Mouse (Mus musculus): ENCODE measurements at regions not wholly inside any gene's neighbourhood (a gene's known extent, or its start where the extent isn't known, plus 50 kb on each side); places are given as distances from the start of the nearest gene placed in this dataset.

DNA sequence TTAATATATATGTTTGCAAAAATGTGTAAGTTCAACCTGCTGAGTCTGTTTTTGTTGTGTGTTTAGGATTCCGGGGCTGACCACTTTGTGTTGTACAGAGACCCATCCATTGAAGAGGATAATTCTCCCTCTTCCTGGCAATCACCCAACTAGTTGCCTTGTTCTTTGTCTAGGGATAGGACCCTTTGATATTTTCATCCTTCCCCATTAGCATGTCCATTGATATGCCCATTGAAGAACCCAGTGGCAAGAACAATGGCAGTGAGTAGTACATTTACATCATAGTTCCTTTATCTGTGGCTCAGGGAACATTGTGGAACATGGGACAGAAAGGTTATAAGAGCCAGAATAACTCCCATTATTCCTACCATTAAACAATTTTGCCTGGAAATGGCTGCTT is 160.9 kb upstream of the Irx4 start:
- H3K27ac ChIP-seq (ENCODE audit: low read depth, low read length) = no peak overlapping the region
- TF ChIP-seq CTCF (IDR thresholded peaks at IDR 0.05; ENCODE audit: low read depth) = no peak
- no peak overlapping the region for H3K4me3 ChIP-seq (ENCODE audit: low read depth, low read length)
- no peaks in the 10 kb centered on the region for H3K4me1 ChIP-seq (replicated peaks; ENCODE audit: control insufficient read depth, insufficient read depth, low read length)
- H3K4me2 ChIP-seq (replicated peaks; ENCODE audit: low read depth) = no peak overlapping the region
- H3K27me3 ChIP-seq (replicated peaks; ENCODE audit: control insufficient read depth, insufficient read depth, low read length) = no peaks in the 10 kb centered on the region
- H3K36me3 ChIP-seq (ENCODE audit: control insufficient read depth, insufficient read depth) = no peaks in the 10 kb centered on the region
- H3K9me3 ChIP-seq (ENCODE audit: control insufficient read depth) = no peaks in the 10 kb centered on the region
- WGBS = 91% methylated on average over 1 of the region's 1 CpGs
- ATAC-seq = no peak
- H3K9ac ChIP-seq (ENCODE audit: low read depth, low read length) = no peak overlapping the region

DNA sequence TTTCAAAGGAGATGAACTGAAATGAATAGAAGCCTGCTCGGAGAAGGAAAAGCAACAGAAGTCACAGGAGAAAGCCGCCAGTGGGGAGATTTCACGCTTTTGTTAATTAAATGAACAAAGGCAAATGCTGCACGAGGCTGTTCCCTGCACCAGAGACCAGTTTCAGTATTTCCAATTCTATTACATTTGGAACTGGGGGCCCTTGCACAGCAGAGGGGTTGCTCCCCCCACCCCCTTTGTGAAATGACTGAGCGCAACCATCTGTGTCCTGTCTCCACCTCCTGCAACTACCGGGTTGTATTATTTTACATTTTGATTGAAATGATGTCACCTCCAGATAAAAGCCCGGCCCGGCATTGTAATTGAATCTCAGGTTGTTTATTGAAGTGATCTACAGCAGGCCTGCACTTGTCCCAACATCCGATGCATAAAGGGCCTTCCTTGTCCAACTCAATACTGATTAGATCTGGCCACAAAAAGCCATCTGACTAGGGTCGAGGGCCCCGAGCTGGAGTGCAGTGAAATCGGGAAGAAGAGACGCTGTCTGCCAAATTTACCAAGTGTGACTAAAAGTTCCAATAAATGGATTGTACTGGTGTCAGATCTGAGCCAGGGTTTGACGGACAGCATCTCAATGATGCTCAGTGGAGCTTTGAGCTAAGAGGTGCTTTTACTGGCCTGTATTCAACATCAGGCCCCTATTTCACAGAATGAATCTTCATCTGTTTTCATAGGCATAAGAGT is 152.9 kb upstream of the Irx4 start:
- Histone ChIP-seq H3K27me3 (replicated peaks; ENCODE audit: control insufficient read depth, insufficient read depth, low read length) (no peaks in the 10 kb centered on the region), H3K9me3 (ENCODE audit: control insufficient read depth) (no peaks in the 10 kb centered on the region), H3K27ac (ENCODE audit: low read depth, low read length) (no peak overlapping the region), H3K4me3 (ENCODE audit: low read depth, low read length) (no peak overlapping the region), H3K4me2 (replicated peaks; ENCODE audit: low read depth) (no peak overlapping the region), H3K9ac (ENCODE audit: low read depth, low read length) (no peak overlapping the region), H3K4me1 (replicated peaks; ENCODE audit: control insufficient read depth, insufficient read depth, low read length) (no peaks in the 10 kb centered on the region), H3K36me3 (ENCODE audit: control insufficient read depth, insufficient read depth) (no peaks in the 10 kb centered on the region)
- ATAC-seq = no peak
- TF ChIP-seq CTCF (IDR thresholded peaks at IDR 0.05; ENCODE audit: low read depth) = no peak
- 74% methylated on average over 14 of the region's 14 CpGs for WGBS

DNA sequence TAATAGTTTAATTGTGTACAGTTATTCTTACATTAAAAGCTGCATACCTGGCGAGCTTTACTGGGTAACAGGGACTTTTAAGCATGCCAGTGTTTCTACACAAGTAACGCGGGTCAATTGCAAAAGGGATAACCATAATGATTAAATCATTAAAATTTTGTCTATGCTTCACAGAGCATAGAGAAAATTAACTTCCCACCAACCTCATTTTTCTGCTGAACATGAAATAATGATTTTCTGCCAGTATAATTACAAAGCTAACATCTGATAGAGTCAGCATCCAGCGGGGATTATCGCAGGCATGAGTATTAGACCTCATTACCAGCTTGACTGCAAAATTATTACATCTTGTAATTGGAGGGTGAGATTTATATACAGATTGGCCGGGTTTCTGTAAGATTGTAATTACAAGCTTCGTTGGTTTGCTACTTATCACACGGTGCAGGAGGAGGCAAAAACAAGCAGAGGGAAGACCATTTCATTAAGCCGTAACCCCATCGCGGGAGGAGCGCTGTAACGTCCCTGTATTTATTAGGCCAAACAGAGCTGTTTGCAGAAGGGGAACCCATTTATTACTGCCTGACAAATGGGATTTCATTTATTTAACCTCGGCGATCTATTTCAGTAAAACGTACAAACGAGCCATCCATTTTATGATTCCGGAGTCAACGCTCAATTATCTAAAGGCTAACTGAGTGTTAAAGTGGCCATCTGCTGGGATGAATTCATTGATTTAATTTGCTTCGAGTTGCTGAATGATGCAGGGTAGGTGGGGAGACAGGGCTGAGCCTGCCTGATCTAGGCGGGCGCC is 143.3 kb upstream of the Irx4 start:
- Histone ChIP-seq H3K27ac (ENCODE audit: low read depth, low read length) (no peak overlapping the region), H3K36me3 (ENCODE audit: control insufficient read depth, insufficient read depth) (no peaks in the 10 kb centered on the region), H3K9me3 (ENCODE audit: control insufficient read depth) (no peaks in the 10 kb centered on the region), H3K4me1 (replicated peaks; ENCODE audit: control insufficient read depth, insufficient read depth, low read length) (no peaks in the 10 kb centered on the region), H3K27me3 (replicated peaks; ENCODE audit: control insufficient read depth, insufficient read depth, low read length) (0 out of 2 replicates have a peak, but pooled peaks cover 4% of the 10 kb centered on the region), H3K4me2 (replicated peaks; ENCODE audit: low read depth) (no peak overlapping the region), H3K9ac (ENCODE audit: low read depth, low read length) (no peak overlapping the region), H3K4me3 (ENCODE audit: low read depth, low read length) (no peak overlapping the region)
- no peak for ATAC-seq
- no peak for TF ChIP-seq CTCF (IDR thresholded peaks at IDR 0.05; ENCODE audit: low read depth)
- WGBS = 30% methylated on average over 22 of the region's 22 CpGs

DNA sequence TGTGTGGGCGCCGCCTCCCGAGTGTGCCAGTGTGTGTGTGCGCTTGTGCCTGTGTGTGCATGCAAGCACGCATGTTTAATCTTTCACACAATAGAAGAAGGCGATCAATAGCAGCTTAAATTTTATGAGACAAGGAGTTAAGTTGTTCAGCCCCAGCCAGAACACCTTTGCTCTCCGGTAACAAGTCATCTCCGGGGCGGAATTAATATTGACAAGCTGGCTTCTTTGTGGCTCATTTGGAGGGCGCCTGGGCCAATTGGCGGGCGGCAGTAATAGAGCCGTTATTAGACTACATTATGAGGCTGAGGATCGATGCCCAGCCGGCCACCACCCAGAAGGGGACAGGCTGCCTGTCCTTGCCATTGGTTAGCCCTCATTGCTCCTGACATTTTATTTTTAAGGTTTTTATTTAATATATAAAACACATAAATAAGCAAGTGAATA is 142.6 kb upstream of the Irx4 start:
- Histone ChIP-seq H3K9ac (ENCODE audit: low read depth, low read length) (no peak overlapping the region), H3K27me3 (replicated peaks; ENCODE audit: control insufficient read depth, insufficient read depth, low read length) (0 out of 2 replicates have a peak, but pooled peaks cover 4% of the 10 kb centered on the region), H3K36me3 (ENCODE audit: control insufficient read depth, insufficient read depth) (no peaks in the 10 kb centered on the region), H3K4me1 (replicated peaks; ENCODE audit: control insufficient read depth, insufficient read depth, low read length) (no peaks in the 10 kb centered on the region), H3K4me3 (ENCODE audit: low read depth, low read length) (no peak overlapping the region), H3K9me3 (ENCODE audit: control insufficient read depth) (no peaks in the 10 kb centered on the region), H3K4me2 (replicated peaks; ENCODE audit: low read depth) (no peak overlapping the region), H3K27ac (ENCODE audit: low read depth, low read length) (no peak overlapping the region)
- no peak for ATAC-seq
- 38% methylated on average over 15 of the region's 15 CpGs for WGBS
- TF ChIP-seq CTCF (IDR thresholded peaks at IDR 0.05; ENCODE audit: low read depth) = no peak

GRCm38 (mm10) chr13:73122945-73123344 is 137.3 kb upstream of the Irx4 start:
- H3K27ac ChIP-seq (ENCODE audit: low read depth, low read length) = no peak overlapping the region
- no peaks in the 10 kb centered on the region for H3K4me1 ChIP-seq (replicated peaks; ENCODE audit: control insufficient read depth, insufficient read depth, low read length)
- ATAC-seq = no peak
- H3K9ac ChIP-seq (ENCODE audit: low read depth, low read length) = no peak overlapping the region
- H3K4me3 ChIP-seq (ENCODE audit: low read depth, low read length) = no peak overlapping the region
- no peaks in the 10 kb centered on the region for H3K36me3 ChIP-seq (ENCODE audit: control insufficient read depth, insufficient read depth)
- H3K27me3 ChIP-seq (replicated peaks; ENCODE audit: control insufficient read depth, insufficient read depth, low read length) = 0 out of 2 replicates have a peak, but pooled peaks cover 4% of the 10 kb centered on the region
- WGBS = 88% methylated on average over 1 of the region's 1 CpGs
- H3K9me3 ChIP-seq (ENCODE audit: control insufficient read depth) = no peaks in the 10 kb centered on the region
- TF ChIP-seq CTCF (IDR thresholded peaks at IDR 0.05; ENCODE audit: low read depth) = no peak
- no peak overlapping the region for H3K4me2 ChIP-seq (replicated peaks; ENCODE audit: low read depth)

- H3K9me3 ChIP-seq (ENCODE audit: control insufficient read depth) = no peaks in the 10 kb centered on the region
- TF ChIP-seq CTCF (IDR thresholded peaks at IDR 0.05; ENCODE audit: low read depth) = no peak
- H3K27me3 ChIP-seq (replicated peaks; ENCODE audit: control insufficient read depth, insufficient read depth, low read length) = no peaks in the 10 kb centered on the region
- no peaks in the 10 kb centered on the region for H3K36me3 ChIP-seq (ENCODE audit: control insufficient read depth, insufficient read depth)
- no peak overlapping the region for H3K4me2 ChIP-seq (replicated peaks; ENCODE audit: low read depth)
- no peak overlapping the region for H3K9ac ChIP-seq (ENCODE audit: low read depth, low read length)
- no peak overlapping the region for H3K4me3 ChIP-seq (ENCODE audit: low read depth, low read length)
- no peak for ATAC-seq
- WGBS = 23% methylated on average over 6 of the region's 6 CpGs
- H3K27ac ChIP-seq (ENCODE audit: low read depth, low read length) = no peak overlapping the region
- H3K4me1 ChIP-seq (replicated peaks; ENCODE audit: control insufficient read depth, insufficient read depth, low read length) = no peaks in the 10 kb centered on the region
Measured at GRCm38 (mm10) chr13:73131270-73131669, 129.0 kb upstream of the Irx4 start.

All from intestine, postnatal 0 days (tissue).